8 mouse cellular contexts compared by ENCODE assay signal in genomic region chr3:82636666-82637065, GRCm38 (mm10).
DNase-seq lines count a peak whose midpoint lies in the region.

No protein-coding gene starts in this region.

- DNase-seq in adrenal gland, adult 2 months, result peak; percentile 1
- no peak for DNase-seq in adrenal gland, postnatal 10 days
- peak; percentile 57 for DNase-seq in right cerebral cortex, adult 18-20 months
- DNase-seq in right cerebral cortex, postnatal 4 days, result no peak
- peak; percentile 19 to 20 for DNase-seq in left cerebral cortex, adult 18-20 months (ENCODE audit: low spot score in 2 of 2)
- no peak for DNase-seq in thymus, postnatal 14 days
- DNase-seq in testis, postnatal 10 days (ENCODE audit: low spot score), result no peak
- no peak for DNase-seq in ovary, postnatal 10 days (ENCODE audit: low spot score)

Comparison
In these comparisons a context has a peak if more than half of its experiments do, and no peak if none do; other contexts are left out.
1. DNase-seq: peak in adrenal gland, adult 2 months (single experiment), right cerebral cortex, adult 18-20 months (single experiment) and left cerebral cortex, adult 18-20 months (2 of 2); none in adrenal gland, postnatal 10 days (single experiment), right cerebral cortex, postnatal 4 days (single experiment), thymus, postnatal 14 days (single experiment), testis, postnatal 10 days (single experiment) and ovary, postnatal 10 days (single experiment).